Mouse (Mus musculus) yolk sac, embryonic 10.5 days (tissue): Measurements from ENCODE around the gene Ahsa1.
A peak's percentile ranks its signal among the peaks of the same experiment; 100 is the strongest.
"Not testable (repeated sequence)": the region's sequence is repeated elsewhere in the genome, so short reads cannot be mapped to it uniquely, and the experiment has no call there.

Source experiments
- DNase-seq: peaks from one replicate; pipeline ENCODE4 v3.0.0-alpha.2; 2017; ENCODE audit warnings: low spot score

The Ahsa1 gene

GRCm38 (mm10) chr12:87266108-87266826, at the start of gene Ahsa1, which contains the start of gene Vipas39:
Ahsa1 (plus strand) TSS chr12:87266479.
Vipas39 (minus strand) TSS chr12:87266256.
- peak; percentile 97 for DNase-seq

GRCm38 (mm10) chr12:87217596-87217995, 48.7 kb upstream of the Ahsa1 start:
- DNase-seq = no peak

- no peak for DNase-seq
Observed at GRCm38 (mm10) chr12:87219362-87219761, 46.9 kb upstream of the Ahsa1 start.

- no peak for DNase-seq
Observed at GRCm38 (mm10) chr12:87224950-87225349, 41.3 kb upstream of the Ahsa1 start.

- DNase-seq = no peak
Observed at GRCm38 (mm10) chr12:87226801-87227200, 39.5 kb upstream of the Ahsa1 start.

GRCm38 (mm10) chr12:87229633-87230032, 36.6 kb upstream of the Ahsa1 start:
- DNase-seq = no peak

GRCm38 (mm10) chr12:87230379-87230895, 35.8 kb upstream of the Ahsa1 start:
- DNase-seq = no peak

- no peak for DNase-seq
Observed at GRCm38 (mm10) chr12:87236882-87237483, 29.3 kb upstream of the Ahsa1 start.

- DNase-seq = no peak
Observed at GRCm38 (mm10) chr12:87238632-87239031, 27.6 kb upstream of the Ahsa1 start, which contains the start of gene Noxred1. Noxred1 (minus strand) TSS chr12:87238732.

GRCm38 (mm10) chr12:87250161-87250560, 16.1 kb upstream of the Ahsa1 start:
- no peak for DNase-seq

GRCm38 (mm10) chr12:87253878-87254277, 12.4 kb upstream of the Ahsa1 start:
- DNase-seq = no peak

GRCm38 (mm10) chr12:87256629-87257028, 9.7 kb upstream of the Ahsa1 start:
- DNase-seq = no peak

GRCm38 (mm10) chr12:87260562-87260961, 5.7 kb upstream of the Ahsa1 start:
- no peak for DNase-seq

GRCm38 (mm10) chr12:87265444-87265843, 835 bp upstream of the Ahsa1 start:
- no peak for DNase-seq

- no peak for DNase-seq
Observed at GRCm38 (mm10) chr12:87266827-87267603, 736 bp downstream of the Ahsa1 start.

GRCm38 (mm10) chr12:87267682-87268081, 1.4 kb downstream of the Ahsa1 start:
- DNase-seq = no peak

GRCm38 (mm10) chr12:87274853-87275831, 8.9 kb downstream of the Ahsa1 start:
- no peak for DNase-seq

GRCm38 (mm10) chr12:87277251-87277650, 11.0 kb downstream of the Ahsa1 start:
- not testable (repeated sequence) for DNase-seq

- peak; percentile 29 for DNase-seq
Observed at GRCm38 (mm10) chr12:87278118-87278730, 11.9 kb downstream of the Ahsa1 start.

GRCm38 (mm10) chr12:87279350-87279749, 13.1 kb downstream of the Ahsa1 start:
- no peak for DNase-seq

GRCm38 (mm10) chr12:87279879-87280278, 13.6 kb downstream of the Ahsa1 start:
- no peak for DNase-seq
